Mouse (Mus musculus): ENCODE measurements around the gene Stk16. TPM values are rescaled to one million over a fixed set of nuclear protein-coding genes. Genes with fewer than 3 reads are reported as not detected.

Gene Stk16
- polyA plus RNA-seq, 1 experiment, result 167 TPM

GRCm38 (mm10) chr1:75215785-75216184, 5.1 kb downstream of the Stk16 start:
- TF ChIP-seq POLR2A (IDR thresholded peaks at IDR 0.05; ENCODE audit: borderline replicate concordance, insufficient read depth, low read length) (no peak), CTCF (IDR thresholded peaks at IDR 0.05; ENCODE audit: borderline replicate concordance, insufficient read depth, low read depth, low read length) (no peak)
- H3K27ac ChIP-seq (ENCODE audit: insufficient read depth, low read length), result peak overlapping the region; percentile 41
- peak; percentile 35 to 36 for DNase-seq
- H3K4me3 ChIP-seq (replicated peaks; ENCODE audit: insufficient read depth, low read depth, low read length), result peak overlapping the region; percentile 69
- no peaks in the 10 kb centered on the region for H3K27me3 ChIP-seq (ENCODE audit: control insufficient read depth, insufficient read depth, low read length)
- 10% methylated on average over 9 of the region's 9 CpGs for WGBS
- H3K4me1 ChIP-seq (ENCODE audit: control insufficient read depth, insufficient read depth, low read length), result peaks cover 27% of the 10 kb centered on the region

- H3K4me3 ChIP-seq (replicated peaks; ENCODE audit: insufficient read depth, low read depth, low read length), result peak overlapping the region; percentile 69
- peak; percentile 64 to 74 for DNase-seq
These were observed 6.4 kb downstream of the Stk16 start for GRCm38 (mm10) chr1:75216797-75217585.

GRCm38 (mm10) chr1:75217893-75218226, 7.2 kb downstream of the Stk16 start:
- TF ChIP-seq POLR2A (IDR thresholded peaks at IDR 0.05; ENCODE audit: borderline replicate concordance, insufficient read depth, low read length), result peak; percentile 25; the same call in 1 of the 2 replicates
- TF ChIP-seq CTCF (IDR thresholded peaks at IDR 0.05; ENCODE audit: borderline replicate concordance, insufficient read depth, low read depth, low read length), result no peak
- WGBS, result under 1% methylated on average over 6 of the region's 6 CpGs
- no peak for DNase-seq
- H3K27me3 ChIP-seq (ENCODE audit: control insufficient read depth, insufficient read depth, low read length), result no peaks in the 10 kb centered on the region
- H3K4me3 ChIP-seq (replicated peaks; ENCODE audit: insufficient read depth, low read depth, low read length), result peak overlapping the region; percentile 69
- peak overlapping the region; percentile 93 for H3K27ac ChIP-seq (ENCODE audit: insufficient read depth, low read length)
- H3K4me1 ChIP-seq (ENCODE audit: control insufficient read depth, insufficient read depth, low read length), result peaks cover 16% of the 10 kb centered on the region

More at GRCm38 (mm10) chr1:75216797-75217585, 6.4 kb downstream of the Stk16 start:
- TF ChIP-seq CTCF (IDR thresholded peaks at IDR 0.05; ENCODE audit: borderline replicate concordance, insufficient read depth, low read depth, low read length) (no peak), POLR2A (IDR thresholded peaks at IDR 0.05; ENCODE audit: borderline replicate concordance, insufficient read depth, low read length) (no peak)
- H3K4me1 ChIP-seq (ENCODE audit: control insufficient read depth, insufficient read depth, low read length), result peaks cover 18% of the 10 kb centered on the region
- H3K27ac ChIP-seq (ENCODE audit: insufficient read depth, low read length), result peak overlapping the region; percentile 93; the same call in 1 of the 2 replicates
- 10% methylated on average over 13 of the region's 13 CpGs for WGBS
- H3K27me3 ChIP-seq (ENCODE audit: control insufficient read depth, insufficient read depth, low read length), result no peaks in the 10 kb centered on the region

GRCm38 (mm10) chr1:75218227-75219001, 7.8 kb downstream of the Stk16 start:
- WGBS, result under 1% methylated on average over 38 of the region's 38 CpGs
- TF ChIP-seq POLR2A (IDR thresholded peaks at IDR 0.05; ENCODE audit: borderline replicate concordance, insufficient read depth, low read length) (no peak), CTCF (IDR thresholded peaks at IDR 0.05; ENCODE audit: borderline replicate concordance, insufficient read depth, low read depth, low read length) (no peak)
- peak overlapping the region; percentile 93 for H3K27ac ChIP-seq (ENCODE audit: insufficient read depth, low read length)
- H3K4me3 ChIP-seq (replicated peaks; ENCODE audit: insufficient read depth, low read depth, low read length), result peak overlapping the region; percentile 69
- H3K4me1 ChIP-seq (ENCODE audit: control insufficient read depth, insufficient read depth, low read length), result peaks cover 15% of the 10 kb centered on the region
- H3K27me3 ChIP-seq (ENCODE audit: control insufficient read depth, insufficient read depth, low read length), result no peaks in the 10 kb centered on the region
- peak; percentile 93 to 97 for DNase-seq

GRCm38 (mm10) chr1:75219078-75219477, 8.4 kb downstream of the Stk16 start:
- H3K4me3 ChIP-seq (replicated peaks; ENCODE audit: insufficient read depth, low read depth, low read length), result peak overlapping the region; percentile 69
- peaks cover 11% of the 10 kb centered on the region for H3K4me1 ChIP-seq (ENCODE audit: control insufficient read depth, insufficient read depth, low read length)
- peak; percentile 97 to 98 for DNase-seq
- H3K27me3 ChIP-seq (ENCODE audit: control insufficient read depth, insufficient read depth, low read length), result no peaks in the 10 kb centered on the region
- H3K27ac ChIP-seq (ENCODE audit: insufficient read depth, low read length), result peak overlapping the region; percentile 93
- TF ChIP-seq CTCF (IDR thresholded peaks at IDR 0.05; ENCODE audit: borderline replicate concordance, insufficient read depth, low read depth, low read length) (peak; percentile 36; the same call in 1 of the 2 replicates), POLR2A (IDR thresholded peaks at IDR 0.05; ENCODE audit: borderline replicate concordance, insufficient read depth, low read length) (peak; percentile 100)
- WGBS, result under 1% methylated on average over 24 of the region's 24 CpGs

- H3K27me3 ChIP-seq (ENCODE audit: control insufficient read depth, insufficient read depth, low read length), result no peaks in the 10 kb centered on the region
- under 1% methylated on average over 34 of the region's 34 CpGs for WGBS
- TF ChIP-seq CTCF (IDR thresholded peaks at IDR 0.05; ENCODE audit: borderline replicate concordance, insufficient read depth, low read depth, low read length), result no peak
- TF ChIP-seq POLR2A (IDR thresholded peaks at IDR 0.05; ENCODE audit: borderline replicate concordance, insufficient read depth, low read length), result no peak
- peak within 1 kb of the TSS; percentile 69 for H3K4me3 ChIP-seq (replicated peaks; ENCODE audit: insufficient read depth, low read depth, low read length)
- no peak for DNase-seq
- H3K27ac ChIP-seq (ENCODE audit: insufficient read depth, low read length), result peak within 1 kb of the TSS; percentile 93
- H3K4me1 ChIP-seq (ENCODE audit: control insufficient read depth, insufficient read depth, low read length), result peaks cover 11% of the 10 kb centered on the region
These were observed 8.9 kb downstream of the Stk16 start, which contains the start of gene Tuba4a for GRCm38 (mm10) chr1:75219531-75219930. Gene Tuba4a (minus strand): TSS chr1:75219865.

- Histone ChIP-seq H3K27ac (ENCODE audit: insufficient read depth, low read length) (no peak overlapping the region), H3K4me1 (ENCODE audit: control insufficient read depth, insufficient read depth, low read length) (peaks cover 2% of the 10 kb centered on the region; the same call in 1 of the 2 replicates), H3K27me3 (ENCODE audit: control insufficient read depth, insufficient read depth, low read length) (no peaks in the 10 kb centered on the region), H3K4me3 (replicated peaks; ENCODE audit: insufficient read depth, low read depth, low read length) (no peak overlapping the region)
- TF ChIP-seq POLR2A (IDR thresholded peaks at IDR 0.05; ENCODE audit: borderline replicate concordance, insufficient read depth, low read length) (no peak), CTCF (IDR thresholded peaks at IDR 0.05; ENCODE audit: borderline replicate concordance, insufficient read depth, low read depth, low read length) (no peak)
- WGBS, result 88% methylated on average over 3 of the region's 3 CpGs
- DNase-seq, result no peak
These were observed 10.9 kb downstream of the Stk16 start for GRCm38 (mm10) chr1:75221538-75221937.

Data from cerebellum, adult 2 months (tissue).